Mouse (Mus musculus) heart, adult 11 months (tissue): Measurements from ENCODE around the gene Lhcgr.
"Not testable (repeated sequence)": the region's sequence is repeated elsewhere in the genome, so short reads cannot be mapped to it uniquely, and the experiment has no call there.

Experiments
- DNase-seq: peaks from one replicate; pipeline ENCODE4 v3.0.0; 2022

The Lhcgr gene

GRCm38 (mm10) chr17:88791440-88792152, at the start of gene Lhcgr:
TSS of gene Lhcgr (minus strand) at chr17:88791990.
- DNase-seq = peak; percentile 55

GRCm38 (mm10) chr17:88817601-88818000, 25.8 kb upstream of the Lhcgr start:
- DNase-seq = no peak

- DNase-seq = not testable (repeated sequence)
These were observed 21.2 kb upstream of the Lhcgr start for GRCm38 (mm10) chr17:88812943-88813342.

GRCm38 (mm10) chr17:88810807-88811206, 19.0 kb upstream of the Lhcgr start:
- DNase-seq = peak; percentile 49

- peak; percentile 71 for DNase-seq
These were observed 14.6 kb upstream of the Lhcgr start for GRCm38 (mm10) chr17:88806421-88806820.

- peak; percentile 48 for DNase-seq
These were observed 11.7 kb upstream of the Lhcgr start for GRCm38 (mm10) chr17:88803441-88803840.

- no peak for DNase-seq
These were observed 1.1 kb downstream of the Lhcgr start for GRCm38 (mm10) chr17:88790680-88791079.

- DNase-seq = peak; percentile 24
These were observed 3.4 kb downstream of the Lhcgr start for GRCm38 (mm10) chr17:88788392-88788791.

- DNase-seq = peak; percentile 70
These were observed 4.9 kb downstream of the Lhcgr start for GRCm38 (mm10) chr17:88786881-88787280.

GRCm38 (mm10) chr17:88786385-88786784, 5.4 kb downstream of the Lhcgr start:
- peak; percentile 46 for DNase-seq

GRCm38 (mm10) chr17:88779148-88779547, 12.6 kb downstream of the Lhcgr start:
- peak; percentile 43 for DNase-seq

- DNase-seq = peak; percentile 50
These were observed 17.7 kb downstream of the Lhcgr start for GRCm38 (mm10) chr17:88774103-88774526.

- no peak for DNase-seq
These were observed 21.7 kb downstream of the Lhcgr start for GRCm38 (mm10) chr17:88770081-88770480.

GRCm38 (mm10) chr17:88769283-88769859, 22.4 kb downstream of the Lhcgr start:
- DNase-seq = peak; percentile 18

GRCm38 (mm10) chr17:88766857-88767256, 24.9 kb downstream of the Lhcgr start:
- DNase-seq = peak; percentile 12

GRCm38 (mm10) chr17:88764136-88764485, 27.7 kb downstream of the Lhcgr start:
- DNase-seq = peak; percentile 50

- peak; percentile 71 for DNase-seq
These were observed 28.2 kb downstream of the Lhcgr start for GRCm38 (mm10) chr17:88763396-88764135.

- peak; percentile 78 for DNase-seq
These were observed 33.8 kb downstream of the Lhcgr start for GRCm38 (mm10) chr17:88758003-88758437.

- DNase-seq = peak; percentile 16
These were observed 36.0 kb downstream of the Lhcgr start for GRCm38 (mm10) chr17:88755776-88756175.

GRCm38 (mm10) chr17:88753472-88753857, 38.3 kb downstream of the Lhcgr start:
- no peak for DNase-seq

GRCm38 (mm10) chr17:88752827-88753471, 38.8 kb downstream of the Lhcgr start:
- no peak for DNase-seq

GRCm38 (mm10) chr17:88749646-88750045, 42.1 kb downstream of the Lhcgr start:
- DNase-seq = no peak

- no peak for DNase-seq
These were observed 85.5 kb downstream of the Lhcgr start for GRCm38 (mm10) chr17:88706231-88706649.
